24 mouse cellular contexts compared by ENCODE assay signal in the genomic region with DNA sequence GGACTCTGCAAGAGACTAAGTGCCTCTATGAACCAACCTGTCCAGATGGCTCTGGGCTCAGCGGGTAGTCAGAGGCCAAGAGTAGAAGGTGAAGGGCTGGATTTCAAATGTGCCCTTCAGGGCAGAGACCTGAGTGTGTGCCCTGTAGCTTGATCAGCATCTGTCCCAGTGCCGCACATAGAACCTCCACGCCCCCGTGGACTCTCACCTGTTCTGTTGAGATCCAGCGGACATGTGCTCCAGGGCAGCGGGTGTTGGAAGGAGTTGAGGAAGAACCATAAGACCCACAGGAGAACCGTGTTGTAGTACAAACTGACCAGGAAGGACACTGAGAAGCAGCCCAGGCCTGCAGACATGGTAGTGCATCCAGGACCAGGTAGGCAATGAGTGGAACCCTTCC. TPM values are rescaled to one million over a fixed set of nuclear protein-coding genes. Genes with fewer than 3 reads are reported as not detected.
"Had no signal": no experiment of that assay in that cellular context is flagged by ENCODE, and none has a peak within 500 bp of the region (broad histone marks: within the 10 kb centered on the region; RNA-seq: fewer than 3 reads in every experiment).

No protein-coding gene starts in this region.

- H3K36me3 ChIP-seq: intestine, embryonic 15.5 days; limb, embryonic 12.5 days; limb, embryonic 15.5 days; midbrain, embryonic 10.5 days; midbrain, embryonic 13.5 days had no signal

- H3K27me3 ChIP-seq: intestine, embryonic 15.5 days; limb, embryonic 12.5 days; limb, embryonic 15.5 days had no signal

- H3K4me2 ChIP-seq: intestine, embryonic 15.5 days; limb, embryonic 12.5 days; limb, embryonic 15.5 days; liver, embryonic 11.5 days; lung, embryonic 14.5 days; midbrain, embryonic 13.5 days had no signal

- H3K4me1 ChIP-seq: limb, embryonic 12.5 days; limb, embryonic 15.5 days; midbrain, embryonic 10.5 days; midbrain, embryonic 13.5 days had no signal

- DNase-seq: left cerebral cortex, postnatal 4 days; liver, postnatal 0 days; lung, embryonic 14.5 days; right cerebral cortex, adult 18-20 months; right cerebral cortex, postnatal 14 days; right cerebral cortex, postnatal 4 days; thymus, adult 2 months; thymus, postnatal 14 days had no signal

- ATAC-seq: hindbrain, embryonic 16.5 days; intestine, embryonic 15.5 days; liver, postnatal 0 days; lung, postnatal 0 days; midbrain, embryonic 13.5 days had no signal

- H3K4me3 ChIP-seq: intestine, embryonic 15.5 days; limb, embryonic 12.5 days; limb, embryonic 15.5 days; megakaryocyte, embryonic 14.5 days; midbrain, embryonic 10.5 days; midbrain, embryonic 13.5 days had no signal

- H3K27ac ChIP-seq: intestine, embryonic 15.5 days; limb, embryonic 12.5 days; limb, embryonic 15.5 days; liver, embryonic 14.5 days; macrophage; midbrain, embryonic 10.5 days; midbrain, embryonic 13.5 days; stomach, postnatal 0 days had no signal

- H3K9me3 ChIP-seq: intestine, embryonic 15.5 days; limb, embryonic 12.5 days; limb, embryonic 15.5 days; megakaryocyte, embryonic 14.5 days; midbrain, embryonic 10.5 days; midbrain, embryonic 13.5 days had no signal

- H3K9ac ChIP-seq: intestine, embryonic 15.5 days; limb, embryonic 12.5 days; limb, embryonic 15.5 days; liver, embryonic 14.5 days; liver, postnatal 0 days; lung, embryonic 14.5 days; midbrain, embryonic 13.5 days had no signal

RNA-seq across cellular contexts. Expression of gene Slc6a18, which starts 2.7 kb away (rescaled TPM):
- polyA plus RNA-seq: hindbrain, embryonic 16.5 days; intestine, embryonic 15.5 days; limb, embryonic 12.5 days; liver, embryonic 11.5 days; liver, embryonic 14.5 days; liver, postnatal 0 days; lung, embryonic 14.5 days; lung, postnatal 0 days; macrophage; midbrain, embryonic 10.5 days; midbrain, embryonic 13.5 days; midbrain, postnatal 0 days; neural tube, embryonic 11.5 days; neural tube, embryonic 14.5 days; stomach, embryonic 14.5 days; stomach, postnatal 0 days had no signal

RNA-seq across cellular contexts. Expression of gene Slc6a19, which starts 29.5 kb away (rescaled TPM):
- polyA plus RNA-seq: limb, embryonic 12.5 days; lung, postnatal 0 days; stomach, embryonic 14.5 days had no signal

RNA-seq across cellular contexts. Expression of gene Tert, which starts 48.5 kb away (rescaled TPM):
- polyA plus RNA-seq: macrophage had no signal
